Mouse (Mus musculus) embryonic stem cell, embryonic (primary cell): Measurements from ENCODE around the gene Lancl2.

Experiments used
- CTCF ChIA-PET, 4 experiments: fragments of 300-600 bp in 2 of 4; fragments of 350-600 bp in 2 of 4; sonication (Branson Sonifier 250); formaldehyde crosslinking; loops; one replicate each; lab custom pipeline; 2022; ENCODE audit warnings: inconsistent platforms in 2 of 4; lab: Charles Lee
- POLR2A ChIA-PET, 4 experiments: fragments of 300-600 bp in 2 of 4; fragments of 350-600 bp in 2 of 4; sonication (Branson Sonifier 250); formaldehyde crosslinking; loops; one replicate each; lab custom pipeline; 2022; ENCODE audit warnings: antibody characterized with exemption in 4 of 4, inconsistent platforms in 1 of 4; lab: Charles Lee

The Lancl2 gene

DNA sequence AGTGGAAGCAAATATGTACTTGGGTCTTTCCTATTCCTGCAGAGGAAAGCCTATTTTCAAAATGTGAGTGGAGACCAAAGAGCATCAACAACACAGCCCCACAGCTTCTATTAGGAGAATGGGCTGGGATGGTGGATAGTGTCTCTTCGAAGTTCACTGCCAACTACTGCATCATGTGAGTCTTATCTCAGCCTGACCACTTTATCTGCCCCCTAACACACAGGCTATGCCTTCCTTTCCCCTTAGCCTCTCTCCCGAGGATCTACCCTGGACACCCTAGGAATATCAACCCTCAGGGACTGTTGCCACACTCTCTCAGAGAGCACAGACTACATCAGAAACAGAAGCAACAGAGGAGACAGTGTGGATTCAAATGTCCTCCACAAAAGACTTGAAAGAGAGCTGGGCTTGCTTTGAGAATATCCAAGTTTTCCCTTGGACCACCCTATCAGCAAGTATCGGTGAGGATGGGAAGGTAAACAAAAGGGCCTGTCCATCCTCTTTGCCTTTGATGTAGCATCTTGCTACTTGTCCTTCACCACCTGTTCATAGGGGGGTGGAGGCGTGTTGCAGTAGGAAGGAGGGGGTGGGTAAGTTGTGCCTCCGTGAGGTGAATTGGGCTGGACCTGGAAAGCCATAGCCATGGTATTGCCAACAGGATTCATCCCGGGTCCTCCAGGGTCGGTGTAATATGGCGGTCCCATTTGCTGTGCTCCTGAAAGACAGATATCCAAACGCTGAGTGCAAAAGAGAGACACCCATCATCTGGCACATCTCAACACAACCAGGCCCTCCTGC, 51.8 kb downstream of the Lancl2 start:
- ChIA-PET POLR2A (no interaction called here), CTCF (no interaction called here)

DNA sequence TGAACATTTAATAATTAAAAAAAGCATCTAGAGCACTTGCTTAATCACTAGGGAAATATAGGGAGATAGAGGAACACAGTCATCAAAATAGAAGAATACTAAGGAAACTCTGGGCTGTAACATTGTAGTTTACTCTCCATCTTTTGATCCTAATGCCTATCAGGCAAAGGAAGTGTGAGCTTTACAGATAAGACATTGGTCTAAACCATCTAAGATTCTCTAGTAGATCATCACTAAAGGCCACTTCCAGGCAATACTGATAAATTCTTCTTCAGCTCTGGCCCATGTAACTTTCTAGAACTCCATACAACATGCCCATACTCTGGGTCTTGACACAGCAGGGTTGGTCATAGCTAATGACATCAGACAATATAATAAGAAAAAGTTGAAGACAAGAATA, 60.7 kb downstream of the Lancl2 start:
- CTCF ChIA-PET: interaction anchor here in 1 of 4 experiments (0.7 kb wide), 1 partner anchor 1982 kb away, joined by 3 read pairs; no protein-coding TSS in a partner anchor
- POLR2A ChIA-PET: no interaction called here

DNA sequence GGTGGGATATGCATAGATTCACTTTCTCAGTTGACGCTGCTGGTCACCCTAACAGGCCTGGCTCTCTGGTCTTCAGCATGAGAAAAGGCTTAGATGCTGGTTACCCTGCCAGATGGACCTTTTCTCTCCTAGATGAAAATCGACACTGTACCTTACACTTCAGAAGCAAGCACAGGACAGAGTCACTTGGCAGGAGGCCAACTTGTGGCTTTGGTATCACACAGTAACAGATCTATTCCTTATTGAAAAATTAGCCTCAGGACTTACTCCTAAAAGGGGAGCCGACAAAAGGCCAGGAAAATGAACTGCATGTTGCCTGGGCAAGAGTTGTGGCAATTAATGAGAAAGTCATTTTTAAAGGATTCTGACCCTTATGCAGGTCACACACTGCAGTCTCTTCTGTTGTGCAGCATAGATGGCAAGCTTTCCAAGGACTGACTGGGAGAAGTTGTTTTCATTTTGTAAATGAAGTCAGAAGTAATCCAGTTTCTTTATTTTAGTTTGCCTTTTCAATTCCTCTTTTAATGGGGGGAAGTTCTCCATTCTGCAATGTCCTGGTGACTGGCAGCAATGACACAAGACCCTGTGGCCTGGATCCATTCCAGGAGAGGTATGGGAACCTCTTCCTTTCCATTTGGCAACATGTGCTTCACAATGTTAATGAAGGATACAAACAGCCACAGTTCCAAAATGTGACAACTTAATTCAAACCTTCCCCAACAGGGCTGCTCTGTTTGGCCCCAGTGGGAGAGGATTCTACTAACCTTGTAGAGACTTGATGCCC, 62.9 kb downstream of the Lancl2 start:
- ChIA-PET CTCF (no interaction called here), POLR2A (interaction anchor here in 1 of 4 experiments (0.7 kb wide), 1 partner anchor 8 kb away, joined by 3 read pairs; no protein-coding TSS in a partner anchor)

DNA sequence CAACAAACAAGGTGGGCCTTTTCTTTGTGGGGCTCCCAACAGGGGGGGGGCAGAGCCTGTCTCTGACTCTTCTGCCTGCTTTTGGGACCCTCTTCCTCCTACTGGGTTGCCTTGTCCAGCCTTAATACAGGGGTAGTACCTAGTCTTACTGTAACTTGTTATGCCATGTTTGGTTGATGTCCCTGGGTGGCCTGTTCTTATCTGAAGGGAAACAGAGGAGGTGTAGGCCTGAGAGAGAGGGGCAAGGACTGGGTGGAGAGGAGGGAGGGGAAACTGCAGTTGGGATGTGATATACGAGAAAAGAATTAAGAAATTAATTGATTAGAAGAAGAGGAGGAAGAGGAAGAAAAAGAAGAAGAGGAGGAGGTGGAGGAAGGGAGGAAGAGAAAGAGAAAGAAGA, 63.9 kb downstream of the Lancl2 start:
- CTCF ChIA-PET: no interaction called here

DNA sequence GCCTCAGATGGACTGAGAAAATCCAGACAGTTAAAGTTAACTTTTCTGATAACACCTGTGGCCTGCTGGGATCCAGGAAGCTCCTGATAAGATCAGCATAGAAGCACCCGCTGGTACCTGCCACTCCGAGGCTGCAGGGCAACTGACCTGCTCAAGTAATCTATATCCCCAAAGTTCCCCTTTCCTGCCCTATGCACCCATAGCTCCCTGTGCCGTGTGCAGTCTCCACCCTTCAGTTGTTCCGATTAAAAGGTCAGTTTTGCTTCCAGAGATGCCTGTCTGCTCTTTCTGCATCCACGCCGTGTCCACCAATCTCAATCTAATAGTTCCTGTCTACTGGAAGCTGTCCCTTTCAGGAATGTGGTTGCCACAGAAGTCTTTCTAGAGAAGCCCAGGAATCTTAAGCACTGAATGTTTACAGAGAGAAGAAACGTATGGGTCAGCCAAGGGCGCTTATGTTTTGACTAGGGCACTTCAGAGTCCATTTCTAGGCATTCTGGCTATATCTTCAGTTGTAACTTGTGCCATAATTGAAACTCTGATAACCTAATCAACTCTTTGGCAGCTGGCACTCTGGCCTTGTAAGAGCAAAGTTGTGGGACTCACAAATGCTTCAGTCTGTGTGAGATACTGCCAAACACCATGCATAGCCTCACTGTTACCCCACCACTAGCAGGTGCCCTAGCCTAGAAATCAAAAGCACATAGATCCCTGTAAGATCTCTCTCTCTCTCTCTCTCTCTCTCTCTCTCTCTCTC, 65.0 kb downstream of the Lancl2 start:
- POLR2A ChIA-PET: no interaction called here
- CTCF ChIA-PET: no interaction called here

More for the DNA sequence above, 63.9 kb downstream of the Lancl2 start:
- POLR2A ChIA-PET: interaction anchor here in 1 of 4 experiments (0.7 kb wide), 1 partner anchor 9 kb away, joined by 3 read pairs; no protein-coding TSS in a partner anchor

DNA sequence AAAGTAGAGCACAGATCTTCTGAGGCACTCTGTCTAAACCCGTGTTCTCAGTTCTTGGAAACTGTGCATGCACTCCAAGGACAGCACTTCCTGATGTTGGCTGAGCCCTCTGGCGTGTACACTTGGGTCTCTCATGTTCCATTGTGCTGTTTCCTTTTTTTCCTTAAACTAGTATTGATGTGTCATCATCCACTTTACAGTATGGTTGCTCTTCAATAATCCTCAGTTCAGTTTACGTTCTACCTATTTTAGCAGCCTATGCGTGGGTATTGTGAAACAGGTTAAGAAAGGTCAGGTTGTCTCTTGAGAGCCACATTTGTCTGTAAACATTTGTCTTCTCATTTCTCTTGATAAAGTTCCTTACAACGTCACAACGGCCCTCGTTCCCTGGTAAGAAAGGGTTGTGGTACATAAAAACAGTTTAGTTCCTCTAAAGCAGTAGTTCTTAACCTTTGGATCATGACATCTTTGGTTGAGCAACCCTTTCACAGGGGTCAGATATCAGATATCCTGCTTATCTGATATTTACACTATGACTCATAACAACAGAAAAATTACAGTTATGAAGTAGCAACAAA, 66.7 kb downstream of the Lancl2 start:
- ChIA-PET CTCF (no interaction called here), POLR2A (no interaction called here)

DNA sequence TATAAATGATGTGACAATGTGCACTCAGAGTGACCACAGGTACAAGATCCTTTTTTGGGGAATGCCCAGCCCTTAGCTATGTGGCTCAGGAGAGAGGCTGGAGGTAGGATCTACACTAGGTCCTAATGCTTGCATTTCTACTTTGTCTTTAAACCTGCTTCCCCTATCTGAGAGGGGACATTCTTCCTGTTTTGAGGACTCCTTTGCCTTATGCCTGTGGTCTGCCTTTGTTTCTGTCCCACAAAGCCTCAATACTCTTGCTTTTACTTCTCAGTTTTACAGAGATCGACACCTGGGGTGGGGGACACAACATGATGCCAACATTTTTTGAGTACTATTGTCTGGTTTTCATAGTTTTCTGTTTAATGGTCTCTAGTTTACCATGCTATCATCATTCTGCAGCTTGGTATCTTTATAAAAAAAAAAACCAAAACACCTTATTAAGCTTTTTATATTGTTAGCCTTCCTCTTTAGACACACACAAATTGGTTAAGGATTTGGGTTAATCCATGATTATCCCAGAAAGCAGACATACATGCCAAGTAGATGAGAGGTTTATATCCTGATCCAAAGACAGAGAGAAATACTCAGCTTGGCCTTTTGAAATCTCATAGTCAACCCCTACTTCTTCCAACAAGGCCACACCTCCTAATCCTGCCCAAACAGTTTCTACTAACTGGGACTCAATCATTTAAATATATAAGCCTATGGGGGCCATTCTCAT, 68.3 kb downstream of the Lancl2 start:
- ChIA-PET POLR2A (no interaction called here), CTCF (no interaction called here)

DNA sequence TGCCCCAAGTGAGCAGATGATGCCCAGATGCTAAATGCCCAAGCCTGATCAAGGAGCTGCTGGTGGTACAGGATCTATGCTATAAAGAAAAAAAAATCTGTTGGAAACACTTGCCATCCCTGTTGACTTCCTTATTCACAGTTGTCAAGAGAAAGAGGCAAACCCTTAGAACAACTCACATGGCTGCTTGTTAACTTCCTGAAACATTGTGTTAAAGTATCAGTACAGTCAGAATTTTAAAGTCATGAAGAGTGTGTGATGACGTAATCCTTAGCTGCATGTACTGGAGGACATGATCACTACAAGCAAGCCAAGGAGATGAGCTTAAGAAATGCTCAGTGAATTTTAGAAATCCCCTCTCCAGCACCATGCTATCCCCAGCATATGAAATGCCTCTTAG, 71.5 kb downstream of the Lancl2 start:
- POLR2A ChIA-PET: interaction anchor here in 1 of 4 experiments (0.5 kb wide), 1 partner anchor 164 kb away, joined by 3 read pairs; no protein-coding TSS in a partner anchor

DNA sequence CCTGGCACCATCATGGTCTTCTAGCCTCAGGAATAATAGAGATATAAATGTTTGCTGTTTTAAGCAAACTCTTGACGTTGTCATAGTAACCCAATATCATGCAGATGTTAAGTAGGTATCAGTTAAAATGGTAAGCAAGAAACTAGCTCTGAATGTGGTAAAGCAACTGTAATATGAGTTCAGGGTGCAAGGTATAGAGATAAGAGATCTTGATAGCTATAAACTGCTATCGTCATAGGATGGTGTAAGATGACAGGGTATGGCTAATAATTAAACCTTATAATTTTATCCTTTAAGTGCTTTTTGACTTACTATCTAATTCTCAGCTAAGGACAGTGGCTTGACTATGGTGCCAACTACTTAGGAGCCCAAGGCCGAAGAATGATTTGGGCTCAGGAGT, 78.0 kb downstream of the Lancl2 start:
- ChIA-PET CTCF (no interaction called here), POLR2A (no interaction called here)

More for the DNA sequence above, 71.5 kb downstream of the Lancl2 start:
- CTCF ChIA-PET: no interaction called here

DNA sequence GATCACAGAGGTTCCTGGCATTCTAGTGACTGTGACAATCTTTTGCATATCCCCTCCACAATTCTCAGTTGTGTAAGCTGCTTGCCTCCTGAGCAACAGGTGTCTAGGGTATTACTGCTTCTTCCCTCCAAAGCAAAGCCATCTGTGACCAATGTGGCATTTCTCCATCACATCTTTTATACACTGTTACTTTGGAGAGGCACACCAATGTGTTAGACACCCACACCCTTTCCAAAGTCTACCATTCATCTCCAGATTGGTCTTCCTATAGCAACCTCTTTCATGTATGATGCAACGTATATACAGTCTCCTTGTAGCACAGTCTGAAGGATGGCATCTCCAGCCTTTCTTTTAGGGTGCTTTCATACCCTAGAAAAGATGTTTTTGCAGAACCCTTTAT, 80.3 kb downstream of the Lancl2 start:
- POLR2A ChIA-PET: no interaction called here

DNA sequence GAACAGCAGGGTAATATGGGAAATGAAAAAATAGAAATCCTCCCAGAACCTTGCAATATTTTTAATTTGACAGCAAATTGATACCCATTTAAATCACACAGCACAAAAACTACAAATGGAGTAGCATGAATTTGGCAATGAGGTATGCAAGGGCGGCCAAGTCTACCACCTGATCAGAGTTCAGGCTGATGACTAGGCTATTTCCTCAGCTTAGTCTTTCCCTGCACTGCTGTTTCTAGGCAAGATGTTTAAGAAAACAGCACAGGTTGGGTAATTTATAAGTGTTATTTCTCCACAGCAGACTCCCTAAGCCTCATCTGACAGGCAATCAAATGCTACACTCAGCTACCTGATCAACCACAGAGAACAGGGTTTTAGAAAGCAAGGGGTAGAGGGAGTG, 81.9 kb downstream of the Lancl2 start:
- POLR2A ChIA-PET: interaction anchor here in 1 of 4 experiments (0.6 to 1.1 kb wide), 2 partner anchors 9 to 34 kb away, joined by 3 to 5 read pairs; no protein-coding TSS in a partner anchor
- CTCF ChIA-PET: no interaction called here

More for the DNA sequence above, 80.3 kb downstream of the Lancl2 start:
- CTCF ChIA-PET: no interaction called here

DNA sequence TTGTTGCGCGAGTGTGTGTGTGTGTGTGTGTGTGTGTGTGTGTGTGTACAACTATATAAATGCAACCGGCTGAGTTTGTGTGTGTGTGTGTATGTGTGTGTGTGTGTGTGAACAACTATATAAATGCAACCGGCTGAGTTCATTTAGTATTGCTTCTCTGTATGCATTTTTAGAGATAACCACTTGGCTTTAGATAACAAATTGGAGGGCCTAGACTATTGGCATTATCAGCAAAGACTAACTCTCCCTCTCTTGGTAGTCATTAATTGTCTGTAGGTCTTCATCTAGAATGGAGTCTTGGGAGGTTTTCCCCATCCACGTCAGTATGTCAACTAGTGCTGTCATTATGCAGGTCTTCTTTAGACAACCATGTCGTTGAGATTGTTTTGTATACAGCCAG, 85.0 kb downstream of the Lancl2 start:
- CTCF ChIA-PET: no interaction called here
- POLR2A ChIA-PET: no interaction called here
